Mouse (Mus musculus) neural tube, embryonic 11.5 days (tissue): ENCODE results near the gene Mcam. TPM values are rescaled to one million over a fixed set of nuclear protein-coding genes. Genes with fewer than 3 reads are reported as not detected.
"Not testable (repeated sequence)": the region's sequence is repeated elsewhere in the genome, so short reads cannot be mapped to it uniquely, and the experiment has no call there.

ENCODE experiments used
- ATAC-seq: fragments of 200-750 bp; cut with Nextera tagmentation; 2 replicates; pipeline ENCODE4 v1.8.0; 2017; ENCODE audit warnings: moderate number of reproducible peaks, mild to moderate bottlenecking, moderate TSS enrichment, moderate library complexity; ENCODE audit not compliant: insufficient read depth, low FRiP score, low TSS enrichment
- DNase-seq: peaks from one replicate; pipeline ENCODE4 v3.0.0-alpha.2; 2015; ENCODE audit warnings: low spot score
- H3K27ac ChIP-seq: fragments of 300-500 bp; sonication (generic); 2 replicates; pipeline ENCODE4 v1.5.1; 2014; ENCODE audit warnings: low read depth, mild to moderate bottlenecking, low read length
- H3K27me3 ChIP-seq: fragments of 300-500 bp; sonication (generic); 2 replicates; pipeline ENCODE4 v1.6.1; 2014; ENCODE audit warnings: mild to moderate bottlenecking, low read length, mixed read lengths; ENCODE audit not compliant: control insufficient read depth, insufficient read depth
- H3K36me3 ChIP-seq: fragments of 300-500 bp; sonication (generic); 2 replicates; pipeline ENCODE4 v1.6.1; 2014; ENCODE audit warnings: mild to moderate bottlenecking, low read length, moderate library complexity, mixed read lengths; ENCODE audit not compliant: control insufficient read depth, insufficient read depth
- H3K4me1 ChIP-seq: fragments of 300-500 bp; sonication (generic); 2 replicates; pipeline ENCODE4 v1.6.1; 2014; ENCODE audit warnings: low read length, mixed read lengths; ENCODE audit not compliant: control insufficient read depth, insufficient read depth
- H3K4me2 ChIP-seq: fragments of 300-500 bp; sonication (generic); 2 replicates; pipeline ENCODE4 v1.6.1; 2014; ENCODE audit warnings: low read depth, mild to moderate bottlenecking, moderate library complexity
- H3K4me3 ChIP-seq: fragments of 300-500 bp; sonication (generic); 2 replicates; pipeline ENCODE4 v1.5.1; 2014; ENCODE audit warnings: low read depth, low read length
- H3K9ac ChIP-seq: fragments of 300-500 bp; sonication (generic); 2 replicates; pipeline ENCODE4 v1.6.1; 2014; ENCODE audit warnings: mild to moderate bottlenecking, low read length
- H3K9me3 ChIP-seq: fragments of 300-500 bp; sonication (generic); 2 replicates; pipeline ENCODE4 v1.6.1; 2016; ENCODE audit warnings: low read length; ENCODE audit not compliant: control insufficient read depth
- WGBS: fragments of 180-500 bp; shearing (Covaris S2); extraction: QIAGEN DNeasy Blood & Tissue Kit; methylation state at CpG from one replicate; pipeline ENCODE4 v1.1.7; 2014; 5-methylcytosine and 5-hydroxymethylcytosine counted together
- polyA plus RNA-seq: library from polyadenylated mRNA; unstranded; fragments of >200 nt; fragmentation: Nextera tagmentation; extraction: Ambion mirVana; gene quantifications from 2 replicates; pipeline ENCODE4 v1.2.1, GENCODE M21; 2014

Mcam gene
- polyA plus RNA-seq, 1 experiment from 2014 or later, result 15.0 TPM

DNA sequence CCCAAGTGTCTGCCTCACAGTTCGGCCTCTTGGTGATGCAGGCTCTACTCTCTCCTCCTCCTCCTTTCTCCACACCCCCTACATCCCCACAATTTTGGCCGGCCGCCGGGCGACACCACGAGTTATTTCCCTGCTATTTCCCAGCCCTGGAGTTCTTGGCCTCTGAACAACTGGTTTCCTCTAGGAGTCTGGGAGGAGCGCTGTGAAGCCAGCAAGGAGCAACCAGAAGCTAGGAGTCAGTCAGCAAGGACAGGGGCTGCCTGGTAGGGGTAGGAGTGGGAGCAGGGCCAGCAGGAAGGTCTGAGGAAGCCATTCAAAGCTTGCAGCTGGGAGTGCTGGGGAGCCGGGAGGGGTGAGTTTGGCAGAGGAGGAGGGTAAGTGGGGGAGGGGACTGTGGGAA is 27.2 kb upstream of the Mcam start, which contains the start of gene C1qtnf5:
Gene C1qtnf5 (plus strand): TSS at position 136 of the 400 bp plus-strand sequence.
- Histone ChIP-seq H3K9me3 (no peaks in the 10 kb centered on the region), H3K27me3 (no peaks in the 10 kb centered on the region), H3K36me3 (peaks cover 7% of the 10 kb centered on the region), H3K4me1 (peaks cover 22% of the 10 kb centered on the region), H3K9ac (peak within 1 kb of the TSS; percentile 4; the same call in 1 of the 2 replicates), H3K27ac (no peak within 1 kb of the TSS), H3K4me2 (0 out of 2 replicates have a peak within 1 kb of the TSS, but pooled peaks have one; percentile 8), H3K4me3 (no peak within 1 kb of the TSS)
- no peak for ATAC-seq
- DNase-seq, result no peak
- WGBS, result 46% methylated on average over 8 of the region's 8 CpGs

- DNase-seq, result peak; percentile 63
- H3K36me3 ChIP-seq, result peaks cover 7% of the 10 kb centered on the region
These were observed 26.6 kb upstream of the Mcam start for GRCm38 (mm10) chr9:44107557-44108179.

DNA sequence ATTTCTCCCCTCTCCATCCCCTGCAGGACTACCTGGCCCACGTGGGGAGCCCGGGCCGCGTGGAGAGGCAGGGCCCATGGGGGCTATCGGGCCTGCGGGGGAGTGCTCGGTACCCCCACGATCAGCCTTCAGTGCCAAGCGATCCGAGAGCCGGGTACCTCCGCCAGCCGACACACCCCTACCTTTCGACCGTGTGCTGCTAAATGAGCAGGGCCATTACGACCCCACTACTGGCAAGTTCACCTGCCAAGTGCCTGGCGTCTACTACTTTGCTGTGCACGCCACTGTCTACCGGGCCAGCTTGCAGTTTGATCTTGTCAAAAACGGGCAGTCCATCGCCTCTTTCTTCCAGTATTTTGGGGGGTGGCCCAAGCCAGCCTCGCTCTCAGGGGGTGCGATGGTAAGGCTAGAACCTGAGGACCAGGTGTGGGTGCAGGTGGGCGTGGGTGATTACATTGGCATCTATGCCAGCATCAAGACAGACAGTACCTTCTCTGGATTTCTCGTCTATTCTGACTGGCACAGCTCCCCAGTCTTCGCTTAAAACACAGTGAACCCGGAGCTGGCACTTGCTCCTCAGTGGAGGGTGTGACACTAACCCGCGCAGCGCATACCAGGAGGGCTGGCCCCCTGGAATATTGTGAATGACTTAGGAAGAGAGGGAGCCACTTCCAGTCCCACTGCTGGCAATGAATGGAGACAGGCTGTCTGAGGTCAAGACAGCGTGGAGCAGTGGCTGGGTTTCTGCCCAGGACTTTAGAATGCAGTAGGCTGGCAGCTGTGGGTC is 25.8 kb upstream of the Mcam start:
- Histone ChIP-seq H3K4me1 (peaks cover 22% of the 10 kb centered on the region), H3K9ac (no peak overlapping the region), H3K9me3 (no peaks in the 10 kb centered on the region), H3K27ac (no peak overlapping the region), H3K36me3 (peaks cover 7% of the 10 kb centered on the region), H3K4me3 (no peak overlapping the region), H3K4me2 (peak overlapping the region; percentile 22; the same call in 1 of the 2 replicates), H3K27me3 (no peaks in the 10 kb centered on the region)
- 83% methylated on average over 31 of the region's 31 CpGs for WGBS
- ATAC-seq (no peak), DNase-seq (no peak)

More at GRCm38 (mm10) chr9:44107557-44108179, 26.6 kb upstream of the Mcam start:
- Histone ChIP-seq H3K4me3 (no peak overlapping the region), H3K4me1 (peaks cover 22% of the 10 kb centered on the region), H3K27ac (no peak overlapping the region), H3K9ac (no peak overlapping the region), H3K9me3 (no peaks in the 10 kb centered on the region), H3K27me3 (no peaks in the 10 kb centered on the region), H3K4me2 (0 out of 2 replicates have a peak overlapping the region, but pooled peaks have one; percentile 8)
- no peak for ATAC-seq
- WGBS, result 38% methylated on average over 23 of the region's 25 CpGs

DNA sequence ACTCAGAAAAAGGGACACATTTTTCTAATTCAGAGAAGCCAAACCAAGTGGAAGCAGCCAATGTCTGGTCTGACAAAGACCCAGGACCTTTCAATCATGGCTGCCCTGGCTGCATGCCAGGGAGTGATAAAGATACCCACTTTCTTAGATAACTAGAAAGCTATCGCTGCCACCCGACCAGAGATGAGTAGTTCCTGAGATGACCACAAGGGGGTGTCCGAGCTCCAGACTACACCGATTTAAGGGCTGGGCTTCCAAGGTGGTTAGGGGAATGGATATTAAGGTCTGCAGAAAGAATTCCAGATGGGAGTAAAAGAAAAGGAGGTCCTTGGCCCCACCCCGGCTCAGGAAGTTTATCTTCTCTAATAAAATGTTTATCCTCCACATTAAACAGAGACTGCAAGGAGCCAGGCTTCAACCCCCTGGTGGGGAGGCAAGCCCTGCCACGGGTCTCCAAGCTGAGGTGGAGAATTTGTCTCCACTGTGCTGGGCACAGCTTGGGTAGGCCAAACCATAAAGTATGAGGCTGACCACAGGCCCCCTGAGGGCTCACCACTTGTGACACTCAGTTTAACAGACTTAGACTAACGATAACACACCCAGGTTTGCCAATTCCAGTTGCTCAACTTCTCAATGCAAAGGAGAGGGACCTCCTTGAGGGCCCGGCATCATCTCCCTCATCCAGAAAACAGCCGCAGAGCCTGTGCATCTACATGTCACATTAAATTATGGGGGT is 24.7 kb upstream of the Mcam start:
- Histone ChIP-seq H3K4me1 (peaks cover 22% of the 10 kb centered on the region), H3K4me3 (no peak overlapping the region), H3K27ac (no peak overlapping the region), H3K36me3 (peaks cover 5% of the 10 kb centered on the region), H3K9ac (no peak overlapping the region), H3K27me3 (no peaks in the 10 kb centered on the region), H3K4me2 (peak overlapping the region; percentile 22), H3K9me3 (no peaks in the 10 kb centered on the region)
- ATAC-seq, result no peak
- DNase-seq, result peak; percentile 72
- 33% methylated on average over 9 of the region's 9 CpGs for WGBS

DNA sequence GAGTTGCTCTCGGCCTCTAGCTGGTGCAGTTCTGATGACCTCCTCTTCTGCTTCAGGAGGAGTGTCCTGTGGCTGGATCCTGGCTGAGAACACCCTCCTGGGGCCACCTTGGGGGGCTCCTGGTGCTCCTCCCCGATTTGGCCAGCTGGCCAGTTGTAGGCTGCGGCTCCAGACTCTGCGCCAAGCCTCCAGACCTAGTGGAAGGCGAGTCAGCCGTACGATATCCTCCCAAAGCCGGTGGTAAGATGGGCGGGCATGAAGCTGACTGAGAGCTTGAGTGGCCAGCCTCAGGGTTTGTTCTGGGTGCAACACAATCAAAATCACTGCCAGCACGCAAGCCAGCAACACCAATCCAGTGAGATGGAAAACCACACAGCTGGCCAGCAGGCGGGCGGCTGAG is 22.4 kb upstream of the Mcam start:
- WGBS, result 82% methylated on average over 9 of the region's 12 CpGs
- not testable (repeated sequence) for H3K9me3 ChIP-seq, H3K27me3 ChIP-seq, H3K9ac ChIP-seq, ATAC-seq, H3K4me3 ChIP-seq, H3K36me3 ChIP-seq, DNase-seq, H3K27ac ChIP-seq
- H3K4me1 ChIP-seq, result peaks cover 22% of the 10 kb centered on the region
- H3K4me2 ChIP-seq, result peak overlapping the region; percentile 40; the same call in 1 of the 2 replicates

GRCm38 (mm10) chr9:44113105-44113789 is 21.0 kb upstream of the Mcam start, which contains the start of the genes Gm49380 and Rnf26:
Gene Gm49380 (minus strand): TSS chr9:44113500.
Gene Rnf26 (minus strand): TSS chr9:44113517.
- Histone ChIP-seq H3K4me1 (peaks cover 11% of the 10 kb centered on the region), H3K27me3 (no peaks in the 10 kb centered on the region), H3K4me3 (peak within 1 kb of the TSS; percentile 79), H3K4me2 (peak within 1 kb of the TSS; percentile 40), H3K36me3 (no peaks in the 10 kb centered on the region; the same call in 1 of the 2 replicates), H3K9me3 (no peaks in the 10 kb centered on the region), H3K9ac (peak within 1 kb of the TSS; percentile 83), H3K27ac (no peak within 1 kb of the TSS)
- peak; percentile 92 for DNase-seq
- peak; percentile 94 for ATAC-seq
- WGBS, result under 1% methylated on average over 43 of the region's 51 CpGs

DNA sequence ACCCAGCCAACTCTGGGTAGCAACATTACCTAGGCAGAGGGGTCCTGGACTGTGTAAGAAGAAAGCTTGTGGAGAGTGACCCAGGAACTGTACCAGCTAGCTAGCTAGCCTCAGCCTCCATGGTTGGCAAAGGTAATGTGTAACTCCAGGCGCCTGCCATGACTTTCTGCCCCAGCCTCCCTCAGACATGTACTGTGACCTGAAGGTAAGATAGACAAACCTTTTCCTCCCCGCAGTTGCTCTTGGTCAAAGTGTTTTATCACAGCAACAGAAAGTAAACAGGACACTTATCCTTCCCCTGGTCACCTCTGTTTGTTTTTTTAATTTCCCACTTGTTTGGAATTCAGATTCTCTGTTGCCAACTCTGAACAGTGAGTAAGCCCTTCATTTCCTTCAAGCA is 19.8 kb upstream of the Mcam start:
- Histone ChIP-seq H3K4me3 (no peak overlapping the region), H3K9me3 (no peaks in the 10 kb centered on the region), H3K27ac (no peak overlapping the region), H3K36me3 (no peaks in the 10 kb centered on the region), H3K4me2 (no peak overlapping the region), H3K9ac (no peak overlapping the region), H3K27me3 (no peaks in the 10 kb centered on the region), H3K4me1 (peaks cover 10% of the 10 kb centered on the region; the same call in 1 of the 2 replicates)
- 90% methylated on average over 2 of the region's 2 CpGs for WGBS
- DNase-seq (no peak), ATAC-seq (no peak)

- Histone ChIP-seq H3K9ac (no peak overlapping the region), H3K27ac (no peak overlapping the region), H3K27me3 (no peaks in the 10 kb centered on the region), H3K4me1 (0 out of 2 replicates have a peak, but pooled peaks cover under 1% of the 10 kb centered on the region), H3K4me2 (no peak overlapping the region), H3K4me3 (no peak overlapping the region), H3K9me3 (no peaks in the 10 kb centered on the region), H3K36me3 (no peaks in the 10 kb centered on the region)
- no peak for DNase-seq
- no peak for ATAC-seq
- WGBS, result 88% methylated on average over 9 of the region's 9 CpGs
These were observed 18.7 kb upstream of the Mcam start for GRCm38 (mm10) chr9:44115599-44115998.
